Mouse (Mus musculus) lung, adult 18-20 months (tissue): ENCODE measurements around the gene Sphk2.

Source experiments
- DNase-seq, 2 experiments: peaks; one replicate each; pipeline ENCODE4 v3.0.0; 2022; ENCODE audit warnings: mixed read lengths in 2 of 2

Sphk2 gene

DNA sequence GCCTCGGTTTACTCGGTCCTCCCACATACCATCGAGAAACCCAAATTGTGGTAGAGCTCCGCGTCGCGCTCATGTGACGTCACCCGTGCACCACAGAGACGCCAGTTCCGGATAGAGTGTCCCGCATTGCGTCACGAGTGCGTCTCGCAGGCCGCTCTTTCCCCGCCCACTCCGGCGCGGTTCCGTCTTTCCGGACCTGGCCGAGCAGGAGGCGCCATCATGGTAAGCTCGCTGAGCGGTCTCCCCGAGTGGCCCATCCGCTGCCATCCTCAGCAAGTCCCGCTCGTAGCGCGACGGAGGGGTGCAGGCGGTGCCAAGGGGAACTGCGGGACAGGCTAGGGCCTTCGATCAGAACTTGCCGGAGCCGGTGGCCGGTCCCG lies at the start of gene Sphk2:
Sphk2 (minus strand) TSS at position 85 of the 380 bp plus-strand sequence.
- DNase-seq, result peak; percentile 98

DNA sequence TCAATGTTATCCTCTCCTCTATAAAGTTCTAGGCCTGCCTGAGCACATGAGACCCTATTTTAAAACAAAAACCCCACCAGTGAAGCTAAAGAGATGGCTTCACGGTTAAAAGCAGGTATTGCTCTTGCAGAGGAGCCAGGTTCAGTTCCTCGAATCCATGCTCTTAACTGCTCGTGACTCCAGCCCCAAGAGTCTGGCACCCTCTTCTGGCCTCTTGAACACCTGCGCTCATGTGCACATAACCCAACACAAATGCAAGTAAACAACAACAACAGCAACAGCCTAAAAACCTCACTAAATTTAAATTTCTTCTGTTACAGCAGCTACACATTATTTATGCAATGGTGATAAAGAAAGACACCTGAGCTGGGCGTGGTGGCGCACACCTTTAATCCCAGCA lies 49.7 kb upstream of the Sphk2 start:
- no peak for DNase-seq

DNA sequence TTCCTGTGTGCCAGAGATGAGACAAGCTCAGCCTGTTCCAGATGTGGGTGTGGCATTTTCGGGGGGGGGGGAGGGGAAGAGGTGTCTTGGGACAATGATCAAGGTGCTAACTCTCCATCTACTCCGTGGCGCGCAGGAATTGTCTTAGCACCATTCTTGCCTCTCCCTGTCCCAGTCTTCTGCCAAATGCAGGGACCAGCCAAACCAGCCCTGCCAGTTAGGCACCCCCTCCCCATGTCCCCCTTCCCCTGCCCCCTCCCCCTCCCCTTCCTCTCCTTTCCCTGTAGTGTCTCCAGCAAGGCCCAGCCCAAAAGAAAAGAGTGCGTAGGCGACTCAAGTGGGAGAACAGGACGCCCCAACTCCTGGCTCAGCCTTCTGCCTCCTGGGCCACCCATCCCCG lies 49.0 kb upstream of the Sphk2 start:
- no peak for DNase-seq

DNA sequence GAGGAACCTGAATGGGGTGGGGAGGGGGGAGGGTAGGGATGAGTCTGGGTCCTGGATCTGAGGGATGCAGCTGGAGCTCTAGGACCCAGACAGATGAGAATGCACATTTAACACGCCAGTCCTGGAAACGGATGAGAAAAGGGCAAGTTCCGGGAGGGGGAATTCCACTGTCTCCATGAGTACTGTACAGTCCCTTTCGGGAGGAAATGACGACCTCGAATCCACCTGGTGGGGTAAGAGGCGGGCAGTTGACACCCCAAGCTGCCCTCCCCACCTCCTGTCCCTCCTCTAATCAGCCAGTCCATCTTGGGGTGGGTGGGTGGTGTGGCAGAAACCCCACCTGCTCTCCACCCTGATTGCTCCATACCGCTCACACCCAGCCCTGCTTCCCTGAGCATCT lies 48.2 kb upstream of the Sphk2 start:
- DNase-seq, result no peak

DNA sequence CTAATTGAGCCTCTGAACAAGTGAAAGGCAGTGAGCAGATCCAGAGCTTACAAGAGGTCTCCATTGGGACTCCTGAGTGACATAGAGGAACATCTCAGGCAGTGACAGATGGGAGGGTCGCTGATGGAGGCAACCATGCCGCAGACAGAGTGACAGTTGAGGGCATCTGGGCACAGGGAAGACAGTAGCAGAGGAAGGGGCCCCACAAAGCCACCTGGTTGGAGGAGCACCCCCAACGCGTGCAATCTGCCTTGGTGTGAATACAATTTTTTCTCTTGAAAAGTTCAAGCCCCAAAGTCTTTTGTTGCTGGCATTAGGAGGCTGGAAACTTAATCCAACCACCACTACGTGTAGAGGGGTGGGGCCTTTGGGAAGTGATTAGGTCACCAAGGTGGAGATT lies 42.3 kb upstream of the Sphk2 start:
- no peak for DNase-seq

DNA sequence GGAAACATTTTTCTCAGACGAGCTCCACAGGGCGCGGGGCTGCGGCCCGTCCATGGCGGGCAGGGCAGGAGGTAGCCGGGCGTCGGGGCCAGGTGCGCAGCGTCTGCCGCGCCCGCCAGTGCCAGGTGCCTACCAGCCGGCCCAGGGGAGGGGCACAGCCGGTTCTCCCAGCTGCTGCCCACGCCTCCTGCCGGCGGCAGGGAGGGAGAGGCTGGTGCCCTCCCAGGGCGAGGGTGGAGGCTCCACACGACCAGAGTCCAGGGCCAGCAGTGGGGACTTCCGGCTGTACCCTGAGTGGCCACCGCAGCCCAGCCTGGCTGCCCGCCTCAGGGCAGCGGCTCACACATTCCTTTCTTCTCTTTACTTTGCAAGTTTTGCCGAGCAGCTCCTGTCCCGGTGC lies 41.6 kb upstream of the Sphk2 start:
- DNase-seq, result peak; percentile 77 to 87

DNA sequence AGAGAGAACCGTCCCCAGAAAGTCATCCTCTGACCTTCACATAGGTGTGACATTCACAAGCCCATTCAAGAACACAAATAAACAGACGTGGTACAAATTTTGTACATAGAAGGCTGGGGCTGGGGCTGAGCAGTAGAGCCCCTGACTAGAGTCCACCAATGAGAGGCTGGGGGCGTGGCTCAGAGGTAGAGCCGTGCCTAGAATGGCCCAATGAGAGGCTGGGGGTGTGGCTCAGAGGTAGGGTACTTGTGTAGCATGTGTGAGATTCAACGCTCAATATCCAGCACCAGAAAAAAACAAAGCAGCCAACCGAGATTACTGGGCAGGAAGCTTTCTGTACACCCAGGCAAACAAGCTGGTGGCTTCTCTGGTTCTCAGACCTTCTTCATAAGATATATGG lies 37.9 kb upstream of the Sphk2 start:
- DNase-seq, result no peak

DNA sequence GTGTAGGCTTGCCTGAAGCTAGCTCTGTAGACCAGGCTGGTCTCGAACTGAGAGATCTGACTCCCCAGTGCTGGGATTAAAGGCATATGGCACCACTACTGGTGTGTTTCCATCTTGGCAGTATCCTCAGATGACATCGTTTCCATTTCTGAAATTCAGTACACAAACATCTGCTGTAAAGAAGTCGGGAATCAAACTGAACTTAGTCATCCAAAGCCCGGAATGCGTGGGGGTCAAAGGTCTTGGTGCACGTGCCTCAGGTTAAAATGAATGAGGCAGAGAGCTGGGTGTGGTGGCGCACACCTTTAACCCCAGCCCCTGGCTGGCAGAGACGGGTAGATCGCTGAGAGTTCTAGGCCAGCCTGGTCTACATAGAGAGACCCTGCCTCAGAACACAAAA lies 32.4 kb upstream of the Sphk2 start:
- no peak for DNase-seq

DNA sequence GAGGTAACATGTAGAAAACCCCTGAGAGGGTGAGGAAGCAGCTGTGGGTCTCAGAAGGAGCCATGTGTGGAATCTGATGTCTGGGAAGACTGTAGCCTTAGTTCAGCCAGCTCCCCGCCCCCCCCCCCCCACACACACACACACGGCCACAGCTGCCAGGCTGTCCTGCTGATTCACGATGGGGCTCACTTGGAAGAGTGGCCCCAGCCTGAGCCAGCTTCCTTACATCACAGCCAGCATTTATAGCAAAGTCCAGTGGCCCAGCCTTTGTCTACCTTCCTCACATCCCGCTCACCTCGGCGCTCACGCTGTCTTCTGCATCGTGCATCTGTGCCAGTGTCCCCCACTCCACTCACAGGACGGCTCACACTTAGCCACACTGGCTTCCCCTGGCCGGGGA lies 31.6 kb upstream of the Sphk2 start:
- DNase-seq, result no peak

DNA sequence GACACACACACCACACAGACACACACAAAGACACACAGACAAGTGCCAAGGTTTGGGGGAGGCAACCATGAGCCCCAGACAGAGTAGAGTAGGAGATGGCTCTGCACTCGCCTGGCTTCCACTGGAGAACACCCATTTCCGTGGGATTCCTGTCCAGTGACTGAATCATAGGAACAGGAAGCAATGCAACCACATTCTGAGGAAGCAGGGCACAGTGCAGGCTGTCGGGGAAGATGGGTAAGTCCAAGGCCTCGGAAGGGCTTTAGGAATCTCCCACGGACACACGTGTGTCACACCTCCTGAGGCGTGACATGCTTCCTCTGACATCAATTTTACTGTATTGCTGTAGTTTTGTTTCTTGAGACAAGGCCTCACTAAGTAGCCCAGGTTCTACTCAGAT lies 30.3 kb upstream of the Sphk2 start:
- DNase-seq, result no peak

DNA sequence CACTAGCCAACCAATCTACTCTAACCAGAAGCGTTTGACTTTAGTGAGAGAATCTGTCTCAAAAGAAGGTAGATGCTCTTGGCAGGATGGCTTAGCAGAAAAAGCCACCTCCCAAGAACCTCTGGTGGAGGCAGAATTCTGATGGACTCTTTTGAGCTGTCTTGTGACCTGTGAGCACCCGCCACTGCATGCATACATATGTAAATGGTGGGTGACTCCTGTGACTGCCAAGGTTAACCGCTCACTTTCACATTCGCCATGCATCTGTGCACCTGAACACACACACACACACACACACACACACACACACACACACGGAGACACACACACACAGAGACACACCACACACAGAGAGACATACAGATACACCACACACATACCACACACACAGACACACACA lies 29.6 kb upstream of the Sphk2 start:
- DNase-seq, result no peak

DNA sequence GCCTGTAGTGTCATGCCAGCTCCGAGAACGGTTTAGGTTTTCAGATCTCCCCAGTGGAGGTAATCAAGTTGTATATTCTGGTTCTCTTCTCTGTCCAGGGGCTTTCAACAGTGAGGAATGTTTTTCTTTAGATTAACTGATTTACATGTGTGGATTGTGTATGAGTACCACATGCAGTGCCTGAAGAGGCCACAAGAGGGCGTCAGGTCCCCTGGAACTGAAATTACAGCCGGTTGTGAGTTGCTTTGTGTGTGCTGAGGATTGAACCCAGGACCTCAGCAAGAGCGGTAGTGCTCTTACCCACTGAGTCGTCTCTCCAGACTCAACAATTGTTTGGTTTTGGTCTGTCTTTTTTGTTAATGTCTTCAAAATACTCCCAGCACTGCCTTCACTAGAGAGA lies 28.7 kb upstream of the Sphk2 start:
- no peak for DNase-seq

DNA sequence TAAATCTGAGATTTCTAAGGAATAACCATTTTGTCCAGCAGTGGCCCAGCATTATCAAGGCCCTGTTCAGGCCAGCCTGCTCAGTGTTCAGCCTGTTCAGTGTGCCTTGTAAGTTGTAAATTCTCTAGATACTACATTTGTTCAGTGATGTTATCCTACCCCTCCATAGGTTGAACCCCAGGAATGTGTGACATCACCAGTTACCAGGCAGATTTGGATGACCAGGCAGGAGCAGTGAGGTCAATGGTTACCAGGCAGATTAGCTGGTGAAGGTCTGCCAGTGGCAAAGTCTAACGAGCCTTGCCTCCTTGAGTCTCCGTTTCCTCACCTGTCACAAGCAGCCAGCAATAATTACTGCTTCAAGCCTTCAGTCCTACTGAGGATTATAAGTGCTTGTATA lies 26.6 kb upstream of the Sphk2 start:
- peak; percentile 74 to 84 for DNase-seq

DNA sequence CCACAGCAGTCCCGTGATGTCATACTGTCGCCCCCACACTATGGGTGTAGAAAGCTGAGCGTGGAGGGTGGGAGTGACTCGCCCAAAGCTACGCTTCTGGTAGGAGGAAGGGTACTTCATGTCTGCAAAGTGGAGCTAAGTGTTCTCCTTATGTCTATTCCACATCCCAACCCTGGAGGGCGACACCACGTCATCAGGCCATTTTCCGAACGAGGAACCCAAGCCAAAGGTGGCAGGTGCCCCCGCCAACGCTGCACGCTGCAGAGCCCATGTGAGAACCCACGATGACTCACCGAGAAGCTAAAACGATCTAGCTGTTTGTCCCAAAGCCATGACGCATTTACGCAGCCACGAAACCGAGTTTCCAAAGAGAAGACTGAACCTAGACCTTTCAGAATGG lies 24.5 kb upstream of the Sphk2 start:
- peak in 1 of 2 experiments; percentile 47 for DNase-seq

DNA sequence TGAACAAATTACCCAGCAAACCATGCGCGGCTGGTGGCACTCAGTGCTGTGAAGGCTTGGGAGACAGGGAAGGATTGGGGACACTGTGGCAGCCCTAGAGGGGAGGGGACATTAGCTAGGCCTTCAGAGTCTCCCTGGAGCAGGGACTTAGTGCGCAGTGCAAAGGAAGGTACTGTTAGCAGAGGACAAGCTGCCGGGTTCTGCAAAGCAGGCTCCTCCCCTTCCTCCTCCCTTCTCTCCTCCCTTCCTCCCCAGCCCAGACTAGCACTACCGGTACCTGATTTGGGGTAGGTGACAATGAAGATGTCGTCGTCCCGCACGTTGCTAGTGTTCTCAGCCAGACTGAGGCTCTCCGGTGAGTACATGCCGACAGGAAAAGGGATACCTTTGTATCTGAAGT lies 24.0 kb upstream of the Sphk2 start:
- DNase-seq, result peak; percentile 44 to 47

DNA sequence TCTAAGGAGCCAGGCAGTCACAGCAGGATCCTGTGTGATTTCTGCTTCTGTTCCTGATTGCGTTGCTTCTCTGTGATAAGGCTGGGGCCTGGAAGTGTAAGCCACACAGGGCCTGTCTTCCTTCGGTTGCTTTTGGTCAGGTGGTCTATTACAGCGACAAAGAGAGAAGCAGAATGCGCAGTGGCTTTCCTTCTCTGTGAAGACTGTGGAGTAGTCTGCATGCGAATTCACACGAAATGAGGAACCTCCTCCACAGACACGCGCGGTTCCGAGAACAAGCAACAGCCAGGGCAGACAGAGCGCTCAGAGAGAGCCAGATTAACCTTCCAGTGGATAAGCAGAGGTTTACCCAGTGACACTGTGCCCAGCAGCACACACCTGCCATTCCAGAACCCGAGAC lies 23.5 kb upstream of the Sphk2 start:
- DNase-seq, result no peak

DNA sequence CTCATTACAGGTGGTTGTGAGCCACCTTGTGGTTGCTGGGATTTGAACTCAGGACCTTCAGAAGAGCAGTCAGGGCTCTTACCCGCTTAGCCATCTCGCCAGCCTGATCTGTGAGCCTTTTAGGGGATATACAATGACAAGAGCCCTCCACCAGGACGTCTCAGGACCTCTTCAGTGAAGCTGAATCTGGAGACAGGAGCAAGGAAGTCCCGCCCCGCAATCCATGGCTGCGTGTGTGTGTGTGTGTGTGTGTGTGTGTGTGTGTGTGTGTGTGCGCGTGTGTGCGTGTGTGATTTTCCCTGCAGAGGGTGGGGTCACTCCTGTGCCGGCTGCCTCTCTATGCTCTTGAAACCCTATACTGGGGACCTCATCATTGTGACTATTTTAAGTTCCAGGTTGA lies 22.0 kb upstream of the Sphk2 start:
- no peak for DNase-seq

DNA sequence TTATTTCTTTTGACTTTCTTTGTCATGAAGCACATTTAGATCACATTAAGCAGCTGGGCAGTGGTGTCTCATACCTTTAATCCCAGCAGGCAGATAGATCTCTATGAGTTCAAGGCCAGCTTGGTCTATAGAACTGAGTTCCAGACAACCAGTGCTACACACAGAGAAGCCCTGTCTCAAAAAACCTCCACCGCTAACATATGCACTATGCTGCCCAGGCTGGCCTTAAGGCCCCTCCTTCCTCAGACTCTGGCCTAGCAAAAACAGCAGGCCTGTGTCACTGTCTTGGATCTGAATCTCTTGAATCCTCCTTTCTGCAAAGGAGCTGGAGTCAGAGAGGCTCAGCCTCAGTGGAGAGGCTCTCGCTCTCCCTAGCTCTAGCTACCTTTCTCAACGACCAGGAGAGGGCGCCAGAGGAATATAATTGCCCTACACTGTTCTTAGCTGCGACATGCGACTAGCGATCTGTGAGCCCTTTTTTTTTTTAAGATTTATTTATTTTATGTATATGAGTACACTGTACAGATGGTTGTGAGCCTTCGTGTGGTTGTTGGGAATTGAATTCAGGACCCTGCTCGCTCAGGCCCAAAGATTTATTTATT lies 21.5 kb upstream of the Sphk2 start:
- peak; percentile 74 to 86 for DNase-seq

DNA sequence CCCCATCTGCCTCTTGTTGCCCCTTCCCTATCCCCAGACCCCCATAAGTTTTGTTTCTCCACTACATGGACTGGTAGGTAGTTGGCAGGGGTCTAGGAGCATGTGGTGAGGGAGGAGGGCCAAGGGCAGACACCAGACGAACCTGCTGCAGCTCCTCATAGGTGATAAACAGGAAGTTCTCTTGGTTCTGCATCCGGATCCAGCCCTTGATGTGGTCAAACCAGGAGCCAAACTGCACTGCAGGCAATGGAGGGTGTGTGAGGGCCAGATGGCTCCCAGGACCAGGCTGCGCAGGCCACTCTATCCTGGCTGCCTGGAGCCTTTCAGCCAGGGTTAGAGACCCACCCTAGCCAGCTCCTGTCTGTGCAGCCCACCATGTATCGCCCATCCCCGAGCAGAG lies 15.7 kb upstream of the Sphk2 start:
- no peak for DNase-seq

DNA sequence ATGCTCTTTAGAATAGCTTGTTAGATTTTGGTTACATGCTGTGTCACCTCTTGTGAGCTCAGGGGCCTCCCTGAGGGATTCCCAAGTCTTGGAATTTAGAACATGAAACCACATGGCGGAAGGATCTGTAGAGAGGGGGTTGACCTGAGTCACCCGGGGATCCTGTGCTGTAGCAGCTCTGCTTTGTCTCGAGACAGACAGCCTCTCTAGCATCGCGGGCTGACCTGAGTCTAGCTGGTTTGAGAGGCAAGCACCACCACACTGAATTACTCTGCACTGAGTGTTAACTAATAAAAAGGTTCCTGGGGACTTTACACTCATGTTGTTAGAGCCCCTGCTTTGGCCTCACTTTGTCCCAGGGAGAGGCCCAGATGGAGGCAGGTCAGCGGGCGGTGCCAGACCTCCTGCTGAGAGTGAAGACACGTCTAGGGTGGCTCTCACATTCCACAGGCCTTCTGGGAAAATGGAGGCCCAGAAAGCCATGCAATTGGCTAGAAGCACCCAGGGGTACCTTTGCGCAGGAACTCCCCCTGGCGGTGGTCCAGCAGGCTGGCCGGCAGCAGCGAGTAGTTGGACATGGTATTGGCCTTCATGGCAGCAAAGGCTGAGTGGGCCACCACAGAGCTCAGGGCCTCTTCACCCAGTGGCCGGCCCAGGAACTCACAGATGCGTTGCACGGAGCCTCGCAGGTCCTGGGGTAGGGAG lies 13.1 kb upstream of the Sphk2 start:
- peak in 1 of 2 experiments; percentile 63 for DNase-seq

DNA sequence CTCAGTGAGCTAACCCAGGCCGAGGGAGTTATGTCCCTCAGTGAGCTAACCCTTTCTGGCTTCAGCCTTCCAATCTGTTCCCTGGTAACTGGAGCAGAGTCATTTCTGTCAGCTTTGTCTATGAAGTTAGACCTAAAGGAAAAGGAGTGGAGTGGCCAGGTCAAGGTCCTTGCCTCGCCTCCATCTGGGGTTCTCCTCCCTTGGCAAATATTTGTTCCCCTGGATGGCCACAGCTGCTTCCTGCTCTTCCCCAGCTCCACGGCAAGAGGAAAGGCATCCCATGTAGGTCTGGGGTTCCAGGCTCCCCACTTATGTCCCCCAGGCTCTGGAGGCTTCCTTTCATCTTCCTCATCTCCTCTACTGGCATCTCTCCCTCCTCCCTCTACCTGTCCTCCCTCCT lies 9.8 kb upstream of the Sphk2 start:
- DNase-seq, result no peak

DNA sequence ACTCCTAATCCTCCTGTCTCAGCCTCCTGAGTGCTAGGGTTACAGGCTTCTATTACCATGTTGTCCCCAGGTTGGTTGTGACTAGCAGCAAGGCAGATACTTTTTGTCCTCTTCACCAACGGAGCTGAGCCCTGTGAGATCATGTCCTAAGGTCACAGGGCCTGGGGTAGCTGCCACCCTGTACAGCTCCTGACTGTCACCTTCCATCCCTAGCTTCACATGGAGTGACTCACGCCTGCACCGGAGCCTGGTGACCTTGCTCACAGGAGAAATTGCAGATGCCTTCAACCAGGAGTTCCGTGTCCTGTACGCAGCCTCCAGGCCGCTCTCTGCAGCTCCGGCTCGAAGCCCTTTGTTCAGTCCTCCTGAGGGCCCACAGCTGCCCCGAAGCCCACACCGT lies 8.6 kb upstream of the Sphk2 start:
- no peak for DNase-seq

DNA sequence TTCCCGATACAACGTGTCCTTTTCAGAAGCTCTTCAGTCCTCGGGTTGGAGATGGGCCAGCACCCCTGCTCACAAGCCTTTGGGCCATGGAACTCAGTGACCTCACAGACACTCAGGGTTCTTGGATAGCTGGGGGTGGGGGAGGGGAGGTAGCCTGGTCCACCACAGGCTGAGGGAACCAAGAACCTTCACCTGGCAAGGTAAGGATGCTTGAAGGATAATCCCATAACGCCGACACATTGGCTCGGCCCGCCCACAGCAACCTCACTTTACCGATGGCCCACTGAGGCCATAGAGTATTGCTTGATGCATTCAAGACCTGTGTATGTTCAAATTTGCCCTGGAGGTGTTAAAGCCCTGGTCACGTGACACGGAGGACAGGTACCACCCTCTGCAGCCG lies 7.9 kb upstream of the Sphk2 start, which contains the start of gene Spaca4:
Spaca4 (minus strand) TSS at position 101 of the 400 bp plus-strand sequence.
- no peak for DNase-seq

DNA sequence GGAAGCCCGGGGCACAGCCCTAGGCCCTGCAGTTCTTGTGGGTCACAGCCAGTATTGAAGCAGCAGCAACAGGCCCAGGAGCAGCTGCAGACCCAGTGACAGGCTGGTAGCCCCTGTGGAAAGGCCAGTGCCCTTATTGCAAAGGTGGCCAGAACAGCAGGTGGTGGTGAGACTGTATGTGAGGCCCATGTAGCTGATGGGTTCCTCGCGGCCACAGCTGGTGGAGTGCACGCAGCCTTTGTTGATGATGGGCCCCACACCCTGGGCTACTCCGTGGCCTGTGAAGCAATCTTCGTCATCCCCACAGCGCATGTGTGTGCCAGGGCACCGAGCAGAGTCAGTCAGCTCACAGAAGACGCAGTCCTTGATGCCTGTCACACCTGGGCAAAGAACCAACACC lies 7.3 kb upstream of the Sphk2 start:
- DNase-seq, result no peak

DNA sequence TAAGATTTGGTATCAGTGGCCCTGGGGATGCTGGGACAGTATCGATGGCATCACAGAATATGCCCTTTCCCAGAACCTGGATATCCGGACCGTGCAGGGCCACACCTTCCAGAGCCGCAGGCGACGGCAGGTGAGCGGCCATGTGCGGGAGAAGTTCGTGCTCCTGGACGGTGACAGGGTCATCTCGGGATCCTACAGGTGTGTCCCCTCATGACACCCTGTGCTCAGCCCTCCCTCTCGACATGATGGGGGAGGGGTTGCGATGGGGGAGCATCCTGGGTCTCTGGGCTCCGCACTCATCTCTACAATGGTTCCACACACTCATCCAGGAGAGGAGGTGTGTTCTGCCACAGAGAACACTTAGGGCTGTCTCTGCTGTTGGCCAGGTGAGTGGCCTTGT lies 6.0 kb upstream of the Sphk2 start:
- DNase-seq, result no peak
